Mouse (Mus musculus) ovary, adult 2 months (tissue): ENCODE data around the gene Rmi2. TPM values are rescaled to one million over a fixed set of nuclear protein-coding genes. Genes with fewer than 3 reads are reported as not detected.

Source experiments
- polyA plus RNA-seq: library from polyadenylated mRNA; depleted of rRNA; stranded (reverse); fragments of >200 nt; gene quantifications from 2 replicates; pipeline ENCODE4 v1.2.3, GENCODE M21; 2012; rRNA removed

Gene Rmi2
- 7.8 and 8.7 TPM in 2 replicates for polyA plus RNA-seq

DNA sequence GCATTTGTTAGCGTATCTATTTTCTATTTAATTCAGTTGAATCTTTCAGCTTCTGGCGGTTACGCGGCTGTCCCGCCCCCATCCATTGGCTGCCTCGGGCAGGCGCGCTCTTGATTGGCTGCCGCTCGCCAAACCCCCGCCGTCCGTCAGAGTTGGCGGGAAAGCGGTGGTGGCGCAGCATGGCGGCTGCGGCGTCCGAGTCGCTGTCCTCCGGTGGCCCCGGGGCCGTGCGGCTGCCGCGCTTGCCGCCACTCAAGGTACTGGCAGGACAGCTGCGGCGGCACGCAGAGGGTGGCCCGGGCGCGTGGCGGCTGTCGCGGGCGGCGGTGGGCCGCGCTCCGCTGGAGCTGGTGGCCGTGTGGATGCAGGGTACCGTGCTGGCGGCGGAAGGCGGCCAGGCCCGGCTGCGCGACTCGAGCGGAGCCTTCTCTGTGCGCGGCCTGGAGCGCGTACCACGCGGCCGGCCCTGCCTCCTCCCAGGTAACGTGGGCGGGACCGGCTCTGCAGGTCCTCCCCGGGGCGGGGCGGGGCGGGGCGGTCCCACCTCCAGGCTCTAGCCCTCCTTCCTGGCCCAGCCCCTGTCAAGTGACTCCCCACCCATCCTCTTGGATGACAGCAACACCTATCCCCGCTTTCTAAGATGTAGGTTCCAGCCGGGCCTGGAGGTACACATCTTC, at the start of gene Rmi2:
TSS of gene Rmi2 (plus strand) at position 149 of the 677 bp plus-strand sequence.

DNA sequence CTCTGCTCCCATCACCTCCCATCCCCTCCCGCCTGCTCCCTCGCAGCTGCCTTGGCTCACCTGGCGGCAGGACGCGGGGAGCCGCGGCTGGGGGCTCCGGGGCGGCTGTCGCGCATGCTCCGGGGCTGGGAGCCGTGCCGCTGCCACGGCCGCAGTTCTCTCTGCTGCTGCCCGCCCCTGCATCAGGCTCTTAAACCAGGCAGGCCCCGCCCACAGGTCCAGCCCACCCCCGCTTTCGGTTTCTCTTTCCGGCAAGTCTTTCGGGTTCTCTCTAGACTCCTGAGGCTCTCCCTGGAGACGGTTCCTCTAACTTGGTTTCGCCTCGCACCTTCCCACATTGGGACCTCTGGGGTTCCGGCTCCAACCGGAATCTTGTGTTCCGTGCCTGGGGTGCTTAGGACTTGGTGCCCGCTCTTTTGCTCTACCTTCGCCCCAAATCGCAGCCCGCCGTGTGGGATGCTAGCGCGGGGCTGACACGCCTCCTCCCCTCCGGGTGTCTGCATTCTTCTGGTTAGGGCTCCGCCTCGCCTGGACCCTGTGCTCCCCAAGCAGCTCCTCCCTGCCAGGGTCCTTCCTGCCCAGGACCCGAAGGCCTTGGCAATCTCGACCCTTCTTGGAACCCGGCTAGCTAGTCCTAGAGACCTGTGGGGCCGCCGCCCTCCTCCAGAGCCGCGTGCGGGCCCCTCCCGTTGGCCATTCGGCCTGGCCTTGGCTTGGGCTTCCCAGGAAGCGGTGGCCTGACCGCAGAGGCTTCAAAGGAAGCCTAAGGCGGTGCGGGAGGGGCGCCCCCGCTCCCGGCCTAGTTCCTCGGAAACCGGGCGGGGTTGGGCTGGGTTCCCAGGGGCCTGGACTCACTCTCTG, 49.3 kb upstream of the Rmi2 start, which contains the start of gene Socs1:
TSS of gene Socs1 (minus strand) at position 166 of the 861 bp plus-strand sequence.

GRCm38 (mm10) chr16:10788271-10788670, 46.6 kb upstream of the Rmi2 start, which contains the start of gene Tnp2:
Gene Tnp2, minus strand, starts transcription at chr16:10788660.

GRCm38 (mm10) chr16:10790702-10791101, 44.2 kb upstream of the Rmi2 start, which contains the start of gene Prm3:
Gene Prm3, minus strand, starts transcription at chr16:10790914.

DNA sequence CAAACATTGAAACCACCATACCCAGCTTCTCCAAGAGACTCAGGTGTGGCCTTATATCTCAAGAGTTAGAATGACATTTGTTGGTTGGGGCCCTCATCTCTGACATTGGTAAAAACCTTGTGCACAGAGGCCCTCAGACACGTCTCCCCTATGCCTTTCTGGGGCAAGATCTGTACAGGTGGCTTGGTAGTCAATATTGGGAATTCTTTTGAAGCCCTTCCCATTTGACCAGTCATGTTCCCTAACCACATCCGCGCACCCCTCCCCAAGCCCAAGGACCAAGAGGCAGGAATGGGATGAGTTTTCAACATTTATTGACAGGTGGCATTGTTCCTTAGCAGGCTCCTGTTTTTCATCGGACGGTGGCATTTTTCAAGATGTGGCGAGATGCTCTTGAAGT, 38.8 kb upstream of the Rmi2 start, which contains the start of gene Prm2:
TSS of gene Prm2 (minus strand) at position 101 of the 400 bp plus-strand sequence.

GRCm38 (mm10) chr16:10805789-10806527, 28.9 kb upstream of the Rmi2 start, which contains the start of gene Prm1:
Gene Prm1, minus strand, starts transcription at chr16:10805839.

DNA sequence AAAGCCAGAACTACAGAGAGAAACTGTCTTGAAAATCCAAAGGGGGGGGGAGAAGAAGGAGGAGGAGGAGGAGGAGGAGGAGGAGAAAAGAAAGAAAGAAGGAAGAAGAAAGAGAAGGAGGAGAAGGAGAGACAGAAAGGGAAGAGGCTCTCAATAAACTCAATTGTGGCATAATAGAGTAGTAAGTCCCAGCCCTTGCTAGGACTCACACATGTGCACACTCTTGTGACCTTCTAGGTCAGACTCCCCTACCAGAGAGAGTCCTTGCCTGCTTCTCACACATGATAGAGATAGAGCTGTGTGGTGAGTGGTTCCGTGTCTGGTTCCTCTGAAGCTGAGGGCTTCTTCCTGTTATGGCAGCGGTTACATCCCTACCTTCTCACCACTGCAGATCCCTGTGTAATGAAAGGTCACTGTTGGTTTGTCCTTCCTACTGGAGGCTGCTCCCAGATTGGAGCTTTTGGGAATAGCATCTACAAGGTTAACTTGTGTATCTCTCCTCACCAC, 21.9 kb upstream of the Rmi2 start, which contains the start of gene Gm11172:
TSS of gene Gm11172 (plus strand) at position 51 of the 507 bp plus-strand sequence.

Other genes with a start within 250 kb of the Rmi2 start
- gene Socs1, start 49.5 kb upstream of the Rmi2 start, polyA plus RNA-seq = 19.7 and 47.8 TPM in 2 replicates
- gene Tnp2, start 46.4 kb upstream of the Rmi2 start, polyA plus RNA-seq = not detected in 2 replicates
- not detected in 2 replicates for gene Prm3, start 44.1 kb upstream of the Rmi2 start, polyA plus RNA-seq
- gene Prm2, start 38.9 kb upstream of the Rmi2 start, polyA plus RNA-seq = 0.31 and 0.93 TPM in 2 replicates
- gene Prm1, start 29.2 kb upstream of the Rmi2 start, polyA plus RNA-seq = not detected in 2 replicates
- not detected in 2 replicates for gene Gm11172, start 22.1 kb upstream of the Rmi2 start, polyA plus RNA-seq
- gene Snn, start 225.9 kb downstream of the Rmi2 start, polyA plus RNA-seq = 26.8 and 27.0 TPM in 2 replicates
- gene Litaf, start 231.1 kb downstream of the Rmi2 start, polyA plus RNA-seq = 339 and 412 TPM in 2 replicates